Mouse (Mus musculus) left cerebral cortex, postnatal 4 days (tissue): ENCODE results near the gene Car10. TPM values are rescaled to one million over a fixed set of nuclear protein-coding genes. Genes with fewer than 3 reads are reported as not detected.

Source experiments
- DNase-seq: peaks from one replicate; pipeline ENCODE4 v3.0.0-alpha.2; 2022
- intact Hi-C: fragments of 180-260 bp; cut with DNase I; formaldehyde crosslinking; loops from one replicate; pipeline ENCODE4 v1.15.1; 2025
- total RNA-seq, 2 experiments: library from RNA; stranded (reverse); gene quantifications; 2 replicates each; pipeline ENCODE4 v1.2.3; 2021

Gene Car10
- total RNA-seq, 2 experiments from 2014 or later: 13.7 to 24.0 TPM

- intact Hi-C loops: loop anchor here (5.0 to 10.0 kb wide), 2 partner anchors 328 to 670 kb away; no protein-coding TSS in a partner anchor
Measured at GRCm38 (mm10) chr11:93144544-93144943, 46.7 kb downstream of the Car10 start.

GRCm38 (mm10) chr11:93154910-93155309 lies 57.1 kb downstream of the Car10 start:
- no peak for DNase-seq
- intact Hi-C loops: no loop called here

More at GRCm38 (mm10) chr11:93144544-93144943, 46.7 kb downstream of the Car10 start:
- DNase-seq: peak; percentile 21

- intact Hi-C loops: no loop called here
- no peak for DNase-seq
Measured at GRCm38 (mm10) chr11:93172430-93172829, 74.6 kb downstream of the Car10 start.

GRCm38 (mm10) chr11:93173533-93174308 lies 75.9 kb downstream of the Car10 start:
- intact Hi-C loops: no loop called here
- peak; percentile 16 for DNase-seq

- intact Hi-C loops: no loop called here
- peak; percentile 10 for DNase-seq
Measured at GRCm38 (mm10) chr11:93185477-93185876, 87.6 kb downstream of the Car10 start.

- intact Hi-C loops: no loop called here
- no peak for DNase-seq
Measured at GRCm38 (mm10) chr11:93186163-93186562, 88.3 kb downstream of the Car10 start.

GRCm38 (mm10) chr11:93188621-93189020 lies 90.8 kb downstream of the Car10 start:
- intact Hi-C loops: no loop called here
- DNase-seq: no peak

GRCm38 (mm10) chr11:93200046-93200445 lies 102.2 kb downstream of the Car10 start:
- DNase-seq: no peak
- intact Hi-C loops: no loop called here

- intact Hi-C loops: no loop called here
- peak; percentile 22 for DNase-seq
Measured at GRCm38 (mm10) chr11:93217457-93217856, 119.6 kb downstream of the Car10 start.

GRCm38 (mm10) chr11:93230057-93230456 lies 132.2 kb downstream of the Car10 start:
- DNase-seq: no peak
- intact Hi-C loops: no loop called here

- no peak for DNase-seq
- intact Hi-C loops: no loop called here
Measured at GRCm38 (mm10) chr11:93249771-93250265, 152.0 kb downstream of the Car10 start.

GRCm38 (mm10) chr11:93251766-93252165 lies 153.9 kb downstream of the Car10 start:
- intact Hi-C loops: no loop called here
- no peak for DNase-seq

GRCm38 (mm10) chr11:93263979-93264378 lies 166.2 kb downstream of the Car10 start:
- no peak for DNase-seq
- intact Hi-C loops: no loop called here

- intact Hi-C loops: no loop called here
- DNase-seq: peak; percentile 36
Measured at GRCm38 (mm10) chr11:93272016-93272415, 174.2 kb downstream of the Car10 start.

- no peak for DNase-seq
- intact Hi-C loops: no loop called here
Measured at GRCm38 (mm10) chr11:93273906-93274305, 176.1 kb downstream of the Car10 start.

GRCm38 (mm10) chr11:93293661-93294060 lies 195.8 kb downstream of the Car10 start:
- intact Hi-C loops: no loop called here
- DNase-seq: no peak

GRCm38 (mm10) chr11:93309981-93310380 lies 212.2 kb downstream of the Car10 start:
- intact Hi-C loops: no loop called here

GRCm38 (mm10) chr11:93337756-93338155 lies 239.9 kb downstream of the Car10 start:
- intact Hi-C loops: no loop called here
- DNase-seq: no peak

More at GRCm38 (mm10) chr11:93309981-93310380, 212.2 kb downstream of the Car10 start:
- no peak for DNase-seq

GRCm38 (mm10) chr11:93343961-93344360 lies 246.1 kb downstream of the Car10 start:
- intact Hi-C loops: no loop called here
- no peak for DNase-seq

- DNase-seq: peak; percentile 72
Measured at GRCm38 (mm10) chr11:93344869-93345268, 247.0 kb downstream of the Car10 start.

GRCm38 (mm10) chr11:93361576-93361975 lies 263.7 kb downstream of the Car10 start:
- DNase-seq: no peak
- intact Hi-C loops: no loop called here

More at GRCm38 (mm10) chr11:93344869-93345268, 247.0 kb downstream of the Car10 start:
- intact Hi-C loops: no loop called here

GRCm38 (mm10) chr11:93364171-93364570 lies 266.3 kb downstream of the Car10 start:
- intact Hi-C loops: no loop called here

More at GRCm38 (mm10) chr11:93364171-93364570, 266.3 kb downstream of the Car10 start:
- no peak for DNase-seq
